Mouse (Mus musculus) kidney, adult 8-10 months (tissue): ENCODE measurements around the gene Duoxa2.

ENCODE experiments used
- DNase-seq, 2 experiments: peaks; one replicate each; pipeline ENCODE4 v3.0.0; 2022

Gene Duoxa2

GRCm38 (mm10) chr2:122298596-122299490, at the start of gene Duoxa2:
TSS of gene Duoxa2 (plus strand) at chr2:122298900.
- peak in 1 of 2 experiments; percentile 20 for DNase-seq

- no peak for DNase-seq
Observed at GRCm38 (mm10) chr2:122255997-122256396, 42.7 kb upstream of the Duoxa2 start.

GRCm38 (mm10) chr2:122260729-122261128, 38.0 kb upstream of the Duoxa2 start:
- no peak for DNase-seq

- DNase-seq: no peak
Observed at GRCm38 (mm10) chr2:122264690-122265089, 34.0 kb upstream of the Duoxa2 start.

- DNase-seq: peak; percentile 32 to 34
Observed at GRCm38 (mm10) chr2:122266407-122267193, 32.1 kb upstream of the Duoxa2 start.

GRCm38 (mm10) chr2:122278769-122279168, 19.9 kb upstream of the Duoxa2 start:
- DNase-seq: no peak

- no peak for DNase-seq
Observed at GRCm38 (mm10) chr2:122284091-122284490, 14.6 kb upstream of the Duoxa2 start.

GRCm38 (mm10) chr2:122286137-122286536, 12.6 kb upstream of the Duoxa2 start:
- DNase-seq: no peak

GRCm38 (mm10) chr2:122294916-122295315, 3.8 kb upstream of the Duoxa2 start:
- DNase-seq: no peak

- DNase-seq: no peak
Observed at GRCm38 (mm10) chr2:122297271-122298095, 1.2 kb upstream of the Duoxa2 start.

- no peak for DNase-seq
Observed at GRCm38 (mm10) chr2:122298096-122298499, 602 bp upstream of the Duoxa2 start, which contains the start of gene Duox2. TSS of gene Duox2 (minus strand) at chr2:122298449.

- no peak for DNase-seq
Observed at GRCm38 (mm10) chr2:122299911-122300655, 1.4 kb downstream of the Duoxa2 start.

GRCm38 (mm10) chr2:122300656-122301020, 1.9 kb downstream of the Duoxa2 start:
- no peak for DNase-seq

- DNase-seq: peak in 1 of 2 experiments; percentile 29
Observed at GRCm38 (mm10) chr2:122301081-122301920, 2.6 kb downstream of the Duoxa2 start.

- no peak for DNase-seq
Observed at GRCm38 (mm10) chr2:122301921-122302573, 3.3 kb downstream of the Duoxa2 start.

- peak; percentile 58 to 85 for DNase-seq
Observed at GRCm38 (mm10) chr2:122302574-122303241, 4.0 kb downstream of the Duoxa2 start.

GRCm38 (mm10) chr2:122304544-122304943, 5.8 kb downstream of the Duoxa2 start:
- DNase-seq: no peak

GRCm38 (mm10) chr2:122305097-122305892, 6.6 kb downstream of the Duoxa2 start:
- no peak for DNase-seq

- DNase-seq: no peak
Observed at GRCm38 (mm10) chr2:122306184-122306583, 7.5 kb downstream of the Duoxa2 start.
